Mouse (Mus musculus) embryonic facial prominence, embryonic 14.5 days (tissue): ENCODE results near the gene Gramd1a. TPM values are rescaled to one million over a fixed set of nuclear protein-coding genes. Genes with fewer than 3 reads are reported as not detected.
A peak's percentile ranks its signal among the peaks of the same experiment; 100 is the strongest.

Source experiments
- ATAC-seq: fragments of 200-750 bp; cut with Nextera tagmentation; 2 replicates; pipeline ENCODE4 v1.8.0; 2017; ENCODE audit warnings: low read depth, moderate number of reproducible peaks, moderate TSS enrichment
- DNase-seq: peaks from one replicate; pipeline ENCODE4 v3.0.0-alpha.2; 2015; ENCODE audit warnings: low spot score
- H3K27ac ChIP-seq: fragments of 300-500 bp; sonication (generic); replicated peaks from 2 replicates; pipeline ENCODE4 v1.5.1; 2014; ENCODE audit warnings: low read depth, mild to moderate bottlenecking, low read length, moderate library complexity
- H3K27me3 ChIP-seq: fragments of 300-500 bp; sonication (generic); replicated peaks from 2 replicates; pipeline ENCODE4 v1.6.1; 2014; ENCODE audit warnings: low read length; ENCODE audit not compliant: control insufficient read depth, insufficient read depth
- H3K36me3 ChIP-seq: fragments of 300-500 bp; sonication (generic); 2 replicates; pipeline ENCODE4 v1.6.1; 2014; ENCODE audit warnings: low read length, mixed read lengths; ENCODE audit not compliant: control insufficient read depth, insufficient read depth
- H3K4me1 ChIP-seq: fragments of 300-500 bp; sonication (generic); 2 replicates; pipeline ENCODE4 v1.6.1; 2014; ENCODE audit warnings: antibody characterized with exemption, low read length; ENCODE audit not compliant: control insufficient read depth, insufficient read depth
- H3K4me2 ChIP-seq: fragments of 300-500 bp; sonication (generic); 2 replicates; pipeline ENCODE4 v1.6.1; 2014; ENCODE audit warnings: low read depth, mild to moderate bottlenecking, low read length, moderate library complexity, mixed read lengths
- H3K4me3 ChIP-seq: fragments of 300-500 bp; sonication (generic); 2 replicates; pipeline ENCODE4 v1.5.1; 2014; ENCODE audit warnings: low read depth, mild to moderate bottlenecking, low read length
- H3K9ac ChIP-seq: fragments of 300-500 bp; sonication (generic); 2 replicates; pipeline ENCODE4 v1.6.1; 2014; ENCODE audit warnings: low read depth, mild to moderate bottlenecking, low read length, moderate library complexity, mixed read lengths
- H3K9me3 ChIP-seq: fragments of 300-500 bp; sonication (generic); 2 replicates; pipeline ENCODE4 v1.6.1; 2016; ENCODE audit warnings: low read length; ENCODE audit not compliant: control insufficient read depth
- WGBS: fragments of 180-500 bp; shearing (Covaris S2); extraction: QIAGEN DNeasy Blood & Tissue Kit; methylation state at CpG from one replicate; pipeline ENCODE4 v1.1.7; 2014; 5-methylcytosine and 5-hydroxymethylcytosine counted together
- polyA plus RNA-seq: library from polyadenylated mRNA; unstranded; fragments of >200 nt; fragmentation: Nextera tagmentation; extraction: Ambion mirVana; gene quantifications from 2 replicates; pipeline ENCODE4 v1.2.1, GENCODE M21; 2014

Gramd1a gene
- polyA plus RNA-seq, 1 experiment from 2014 or later = 65.4 TPM

DNA sequence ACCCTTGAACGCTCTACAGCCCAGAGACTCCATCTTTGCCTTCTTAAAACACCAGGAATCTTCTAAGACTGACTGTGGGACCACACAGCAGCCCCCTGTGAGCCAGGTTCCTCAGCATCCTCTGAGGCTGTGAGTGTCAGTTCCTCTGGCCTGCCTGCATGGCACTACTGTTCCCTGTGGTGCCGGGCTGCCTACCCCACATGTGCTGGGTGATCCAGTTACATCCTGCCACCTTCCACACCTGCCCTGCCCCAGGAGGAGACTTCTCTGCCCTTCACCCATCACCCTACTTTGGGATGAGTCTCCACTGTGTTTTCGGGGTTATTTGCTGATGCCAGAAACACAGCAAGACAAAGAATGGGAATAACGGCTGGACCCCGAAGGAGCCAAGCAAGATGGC is 36.1 kb downstream of the Gramd1a start:
- no peak for ATAC-seq
- Histone ChIP-seq H3K27ac (no peak overlapping the region), H3K4me2 (no peak overlapping the region), H3K9me3 (no peaks in the 10 kb centered on the region), H3K4me3 (no peak overlapping the region), H3K36me3 (no peaks in the 10 kb centered on the region), H3K27me3 (no peaks in the 10 kb centered on the region), H3K9ac (no peak overlapping the region), H3K4me1 (0 out of 2 replicates have a peak, but pooled peaks cover 4% of the 10 kb centered on the region)
- no peak for DNase-seq
- WGBS = 83% methylated on average over 5 of the region's 5 CpGs

DNA sequence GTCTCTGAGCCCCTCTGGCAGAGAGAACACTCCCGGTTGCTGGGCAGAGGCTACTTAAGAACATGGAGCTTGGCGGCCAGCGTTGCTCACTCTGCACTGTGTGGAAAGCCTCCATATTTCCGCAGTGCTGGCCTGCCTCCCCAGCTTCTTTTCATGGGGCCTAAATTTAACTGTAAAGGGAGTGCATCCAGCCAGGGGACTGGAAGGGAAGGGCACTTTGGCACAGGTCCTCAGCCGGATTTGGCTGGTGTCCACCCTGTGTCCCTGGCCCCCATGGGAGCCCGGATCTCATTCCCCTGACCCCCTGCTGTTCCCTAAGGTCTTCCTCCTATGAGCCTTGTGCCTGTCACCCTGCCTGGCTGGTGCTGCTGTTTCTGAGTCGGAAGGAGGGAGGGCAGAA is 37.2 kb downstream of the Gramd1a start:
- Histone ChIP-seq H3K4me1 (0 out of 2 replicates have a peak, but pooled peaks cover 4% of the 10 kb centered on the region), H3K27me3 (no peaks in the 10 kb centered on the region), H3K36me3 (no peaks in the 10 kb centered on the region), H3K4me2 (no peak overlapping the region), H3K9ac (no peak overlapping the region), H3K27ac (no peak overlapping the region), H3K9me3 (no peaks in the 10 kb centered on the region), H3K4me3 (no peak overlapping the region)
- no peak for DNase-seq
- ATAC-seq = no peak
- 71% methylated on average over 7 of the region's 7 CpGs for WGBS

DNA sequence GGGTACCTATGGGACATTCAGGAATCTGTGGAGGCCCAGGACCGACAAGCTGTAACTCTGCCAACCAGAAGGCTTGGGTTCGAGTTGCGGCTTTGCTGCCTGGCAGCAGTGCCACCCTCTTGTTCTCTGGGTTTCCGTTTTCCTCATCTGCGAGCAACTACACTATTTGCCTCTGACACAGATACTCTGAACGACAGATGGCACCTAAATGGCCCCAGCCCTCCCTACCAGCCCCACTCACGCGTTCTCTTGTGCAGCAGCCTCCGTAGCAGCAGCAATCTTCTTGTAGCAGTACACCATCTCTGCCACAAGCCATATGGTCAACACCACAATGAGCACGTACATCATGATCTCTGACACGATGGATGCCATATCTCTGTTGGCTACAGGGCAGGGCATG is 38.2 kb downstream of the Gramd1a start:
- Histone ChIP-seq H3K4me2 (no peak overlapping the region), H3K36me3 (no peaks in the 10 kb centered on the region), H3K27ac (no peak overlapping the region), H3K9ac (no peak overlapping the region), H3K4me3 (no peak overlapping the region), H3K9me3 (no peaks in the 10 kb centered on the region), H3K4me1 (0 out of 2 replicates have a peak, but pooled peaks cover 4% of the 10 kb centered on the region), H3K27me3 (no peaks in the 10 kb centered on the region)
- WGBS = 81% methylated on average over 10 of the region's 11 CpGs
- ATAC-seq (no peak), DNase-seq (no peak)

DNA sequence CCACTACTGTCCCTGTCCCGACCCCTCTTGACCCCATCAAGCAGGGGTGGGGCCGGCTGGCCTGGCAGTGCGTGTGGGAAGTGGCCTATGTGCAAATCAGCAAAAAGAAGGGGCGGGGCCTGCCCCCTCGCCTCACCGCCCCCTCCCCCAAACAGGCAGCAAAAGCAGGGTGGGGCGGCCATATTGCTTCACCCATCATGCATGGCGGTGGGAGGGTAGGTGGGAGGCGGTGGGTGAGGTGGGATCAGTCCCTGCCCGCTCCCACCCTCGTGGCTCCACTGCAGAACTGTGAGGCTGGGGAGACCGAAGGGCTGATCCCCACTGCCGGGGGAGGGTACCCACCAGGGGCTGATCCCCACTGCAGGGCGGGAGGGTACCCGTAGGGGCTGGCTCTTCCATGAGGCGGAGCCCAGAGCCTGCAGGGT is 39.0 kb downstream of the Gramd1a start:
- Histone ChIP-seq H3K27ac (no peak overlapping the region), H3K4me3 (no peak overlapping the region), H3K4me2 (no peak overlapping the region), H3K9ac (no peak overlapping the region), H3K36me3 (no peaks in the 10 kb centered on the region), H3K27me3 (no peaks in the 10 kb centered on the region), H3K9me3 (no peaks in the 10 kb centered on the region), H3K4me1 (0 out of 2 replicates have a peak, but pooled peaks cover 4% of the 10 kb centered on the region)
- ATAC-seq (no peak), DNase-seq (no peak)
- WGBS = 47% methylated on average over 10 of the region's 16 CpGs

DNA sequence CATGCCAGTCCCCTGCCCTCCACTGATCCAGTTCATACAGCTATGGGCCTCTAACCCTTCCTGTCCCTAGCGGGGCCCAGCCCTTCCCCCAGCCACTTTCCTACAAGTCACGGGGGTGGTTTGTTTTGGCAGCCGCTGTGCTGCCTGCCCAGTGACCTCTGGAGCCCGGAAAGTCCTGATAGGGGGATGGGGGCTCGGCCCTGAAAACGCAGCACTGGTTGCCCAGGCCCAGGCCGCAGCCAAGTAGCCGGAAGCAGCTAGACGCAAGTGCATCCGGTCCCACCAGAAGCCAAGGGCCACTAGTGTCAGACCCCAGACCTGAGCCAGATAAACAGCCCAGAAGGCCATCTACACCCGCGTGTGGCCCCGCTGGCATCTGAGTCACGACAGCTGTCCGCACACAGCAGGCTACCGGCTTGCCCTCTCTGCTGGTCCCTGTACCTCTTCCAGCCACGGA is 40.1 kb downstream of the Gramd1a start:
- peak; percentile 8; the same call in 1 of the 2 replicates for ATAC-seq
- no peaks in the 10 kb centered on the region for H3K27me3 ChIP-seq
- no peaks in the 10 kb centered on the region for H3K9me3 ChIP-seq
- 23% methylated on average over 16 of the region's 17 CpGs for WGBS
- peak; percentile 51 for DNase-seq
- no peak overlapping the region for H3K27ac ChIP-seq
- 0 out of 2 replicates have a peak, but pooled peaks cover 4% of the 10 kb centered on the region for H3K4me1 ChIP-seq
- H3K9ac ChIP-seq = no peak overlapping the region
- H3K36me3 ChIP-seq = no peaks in the 10 kb centered on the region
- H3K4me3 ChIP-seq = no peak overlapping the region
- peak overlapping the region; percentile 47 for H3K4me2 ChIP-seq

DNA sequence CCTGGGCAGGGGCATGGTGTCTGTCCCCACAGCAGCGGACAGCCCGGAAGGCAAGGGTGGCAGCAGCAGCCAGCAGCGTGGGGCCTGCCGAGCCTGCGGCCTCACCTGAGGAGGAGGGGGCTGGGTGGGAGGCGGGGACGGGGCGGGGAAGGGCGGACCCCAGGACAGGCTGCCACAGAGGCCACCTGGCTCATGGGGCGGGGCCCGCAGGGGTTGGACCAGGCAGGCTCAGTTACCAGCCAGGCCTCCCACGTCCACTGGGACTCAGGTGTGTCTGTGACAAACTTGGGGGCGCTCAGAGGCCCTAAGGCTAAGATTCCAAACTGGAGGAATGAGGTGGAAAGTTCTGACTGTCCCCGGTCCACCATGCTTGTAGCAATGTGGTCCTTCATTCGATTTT is 40.5 kb downstream of the Gramd1a start, which contains the start of gene Hpn:
TSS of gene Hpn (minus strand) at position 109 of the 400 bp plus-strand sequence.
- Histone ChIP-seq H3K4me1 (0 out of 2 replicates have a peak, but pooled peaks cover 4% of the 10 kb centered on the region), H3K9ac (0 out of 2 replicates have a peak within 1 kb of the TSS, but pooled peaks have one; percentile 14), H3K4me2 (peak within 1 kb of the TSS; percentile 47), H3K27me3 (no peaks in the 10 kb centered on the region), H3K9me3 (no peaks in the 10 kb centered on the region), H3K4me3 (0 out of 2 replicates have a peak within 1 kb of the TSS, but pooled peaks have one; percentile 3), H3K27ac (no peak within 1 kb of the TSS; the same call in 1 of the 2 replicates), H3K36me3 (no peaks in the 10 kb centered on the region)
- WGBS = 15% methylated on average over 8 of the region's 15 CpGs
- DNase-seq = peak; percentile 40
- peak; percentile 71 for ATAC-seq

DNA sequence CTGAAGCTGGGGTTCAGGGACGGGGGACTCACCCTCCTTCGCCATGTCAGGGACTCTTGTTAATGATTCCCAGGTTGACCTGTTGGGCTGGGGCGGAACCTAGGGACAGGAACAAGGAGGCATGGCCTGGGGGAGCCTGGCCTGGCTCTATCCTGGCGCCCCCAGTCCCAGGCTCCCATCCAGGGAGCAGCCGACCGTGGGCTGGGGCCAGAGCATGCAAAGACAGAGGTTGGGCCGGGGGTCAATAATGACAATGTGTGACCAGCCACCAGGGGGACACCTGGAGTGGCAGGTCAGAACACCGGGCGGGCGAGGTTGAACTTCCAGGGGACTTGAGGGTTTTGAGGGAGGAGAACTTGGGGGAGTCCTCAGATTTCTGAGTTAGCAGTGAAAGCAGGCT is 41.0 kb downstream of the Gramd1a start:
- Histone ChIP-seq H3K9me3 (no peaks in the 10 kb centered on the region), H3K36me3 (no peaks in the 10 kb centered on the region), H3K9ac (no peak overlapping the region), H3K4me3 (0 out of 2 replicates have a peak overlapping the region, but pooled peaks have one; percentile 3), H3K27me3 (no peaks in the 10 kb centered on the region), H3K4me2 (peak overlapping the region; percentile 47), H3K27ac (no peak overlapping the region), H3K4me1 (0 out of 2 replicates have a peak, but pooled peaks cover 4% of the 10 kb centered on the region)
- 52% methylated on average over 10 of the region's 10 CpGs for WGBS
- ATAC-seq = no peak
- DNase-seq = no peak

DNA sequence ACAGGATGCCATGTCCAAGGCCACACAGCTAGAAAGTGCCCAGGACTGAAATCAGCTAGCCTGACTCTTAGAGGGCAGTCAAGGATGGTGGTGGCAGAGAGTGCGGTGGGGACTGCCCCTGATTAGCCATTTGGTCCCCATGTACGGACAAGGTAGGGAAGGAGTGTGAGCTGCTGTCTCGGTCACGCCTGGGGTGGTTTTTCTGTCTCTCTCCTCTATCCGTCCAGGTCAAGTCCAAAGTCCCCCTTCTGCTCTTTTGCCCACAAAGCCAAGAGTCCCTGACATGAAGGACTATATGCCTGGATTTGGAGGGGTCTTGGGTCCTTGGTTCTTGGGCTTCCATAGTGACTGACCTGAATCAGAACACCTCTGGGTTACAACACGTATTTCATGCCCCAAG is 41.9 kb downstream of the Gramd1a start:
- H3K9me3 ChIP-seq = no peaks in the 10 kb centered on the region
- DNase-seq = no peak
- ATAC-seq = no peak
- H3K4me2 ChIP-seq = no peak overlapping the region
- 0 out of 2 replicates have a peak, but pooled peaks cover 4% of the 10 kb centered on the region for H3K4me1 ChIP-seq
- no peaks in the 10 kb centered on the region for H3K36me3 ChIP-seq
- no peak overlapping the region for H3K27ac ChIP-seq
- 81% methylated on average over 6 of the region's 6 CpGs for WGBS
- no peak overlapping the region for H3K9ac ChIP-seq
- H3K27me3 ChIP-seq = no peaks in the 10 kb centered on the region
- no peak overlapping the region for H3K4me3 ChIP-seq

DNA sequence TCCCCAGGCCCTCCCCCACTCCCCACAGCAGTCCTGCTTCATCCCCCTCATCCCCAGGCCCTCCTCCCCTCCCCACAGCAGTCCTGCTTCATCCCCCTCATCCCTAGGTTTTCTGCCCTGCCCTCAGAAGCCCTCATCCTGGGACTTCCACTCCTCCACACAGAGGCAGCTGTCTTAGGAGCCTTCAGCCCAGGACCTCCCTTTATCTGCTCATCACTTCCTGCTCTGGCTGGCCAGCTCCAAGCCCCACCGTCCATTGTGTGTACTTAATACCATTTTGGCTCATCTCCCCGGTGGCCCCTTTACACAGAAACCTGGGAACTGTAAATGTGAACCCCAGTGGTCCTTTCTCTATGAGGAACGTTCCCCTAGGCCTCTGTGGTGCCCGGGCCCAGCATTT is 43.7 kb downstream of the Gramd1a start:
- Histone ChIP-seq H3K9ac (no peak overlapping the region), H3K27me3 (no peaks in the 10 kb centered on the region), H3K4me1 (0 out of 2 replicates have a peak, but pooled peaks cover 4% of the 10 kb centered on the region), H3K4me2 (no peak overlapping the region), H3K36me3 (no peaks in the 10 kb centered on the region), H3K9me3 (no peaks in the 10 kb centered on the region), H3K4me3 (no peak overlapping the region), H3K27ac (no peak overlapping the region)
- WGBS = 44% methylated on average over 4 of the region's 4 CpGs
- no peak for DNase-seq
- no peak for ATAC-seq
